Mouse (Mus musculus): ENCODE measurements around the gene Vmn2r81. TPM values are rescaled to one million over a fixed set of nuclear protein-coding genes. Genes with fewer than 3 reads are reported as not detected.
"Not testable (repeated sequence)": the region's sequence is repeated elsewhere in the genome, so short reads cannot be mapped to it uniquely, and the experiment has no call there.

Gene Vmn2r81
- not detected in 2 replicates for polyA plus RNA-seq (2012; ENCODE audit: insufficient read depth, low replicate concordance)

DNA sequence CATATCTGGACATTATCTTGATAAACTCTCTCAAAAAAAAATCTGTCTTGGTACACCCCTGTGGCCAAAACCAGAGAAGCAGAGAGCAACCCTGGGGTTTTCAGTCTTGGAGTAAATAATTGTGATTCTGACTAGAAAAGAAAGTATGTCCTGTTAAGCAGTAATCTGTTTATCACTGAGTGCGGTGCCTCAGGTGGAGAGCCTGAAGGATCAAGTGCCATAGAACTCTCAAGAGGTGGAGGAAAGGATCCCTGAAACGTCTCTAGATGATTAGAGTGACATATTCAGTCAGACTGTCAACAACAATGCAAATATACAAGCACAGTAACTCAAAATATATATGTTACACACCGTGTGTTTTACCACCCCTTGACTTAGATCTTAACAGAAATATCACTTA is at the start of gene Vmn2r81:
Vmn2r81 (plus strand) TSS at position 301 of the 400 bp plus-strand sequence.
- not testable (repeated sequence) for H3K27me3 ChIP-seq (replicated peaks); H3K9me3 ChIP-seq; H3K4me1 ChIP-seq; H3K4me3 ChIP-seq (replicated peaks); H3K36me3 ChIP-seq (replicated peaks; ENCODE audit: low read length)

DNA sequence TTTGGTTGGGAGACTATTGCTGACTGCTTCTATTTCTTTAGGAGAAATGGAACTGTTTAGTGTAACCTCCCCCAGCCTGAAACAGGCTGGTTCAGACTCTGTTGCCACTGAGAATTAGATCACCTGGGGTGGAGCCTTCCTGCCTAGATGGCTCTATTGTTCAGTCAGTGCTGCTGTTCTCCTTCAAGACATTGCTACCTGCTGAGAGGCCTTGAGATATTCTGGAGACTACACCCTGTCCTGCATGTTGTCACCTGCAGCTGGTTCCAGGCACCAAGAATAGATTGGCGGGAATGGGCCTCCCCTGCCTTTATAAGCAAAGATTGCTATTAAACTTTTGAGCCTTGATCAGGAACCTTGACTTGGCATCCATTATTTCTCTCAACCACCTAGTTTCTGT is 47.5 kb upstream of the Vmn2r81 start:
- H3K27me3 ChIP-seq (replicated peaks); H3K4me3 ChIP-seq (replicated peaks); H3K4me1 ChIP-seq; H3K36me3 ChIP-seq (replicated peaks; ENCODE audit: low read length); H3K9me3 ChIP-seq: not testable (repeated sequence)

GRCm38 (mm10) chr10:79220432-79220831 is 27.1 kb upstream of the Vmn2r81 start:
- TF ChIP-seq FLI1 (IDR thresholded peaks at IDR 0.05; ENCODE audit: low read length) (no peak), GATA1 (IDR thresholded peaks at IDR 0.05; ENCODE audit: borderline replicate concordance, low read length) (no peak)
- H3K27me3 ChIP-seq (replicated peaks) = no peaks in the 10 kb centered on the region
- no peak overlapping the region for H3K4me3 ChIP-seq (replicated peaks)
- H3K36me3 ChIP-seq (replicated peaks; ENCODE audit: low read length) = no peaks in the 10 kb centered on the region
- no peaks in the 10 kb centered on the region for H3K4me1 ChIP-seq
- no peaks in the 10 kb centered on the region for H3K9me3 ChIP-seq

DNA sequence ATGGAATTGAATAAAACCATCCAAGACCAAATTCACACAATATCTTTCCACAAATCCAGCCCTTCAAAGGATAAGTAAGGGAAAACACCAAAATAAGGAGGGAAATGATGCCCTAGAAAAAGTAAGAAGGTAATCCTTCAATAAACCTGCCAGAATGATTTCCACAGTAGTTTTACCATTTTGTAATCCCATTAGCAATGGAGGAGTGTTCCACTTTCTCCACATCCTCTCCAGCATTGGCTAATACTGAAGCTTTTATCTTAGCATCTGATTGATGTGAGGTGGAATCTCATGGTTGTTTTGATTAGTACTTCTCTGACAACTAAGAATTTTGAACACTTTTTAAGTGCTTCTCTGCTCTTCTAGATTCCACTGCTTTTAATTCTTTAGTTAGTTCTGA is 25.9 kb upstream of the Vmn2r81 start:
- Histone ChIP-seq H3K27me3 (replicated peaks) (no peaks in the 10 kb centered on the region), H3K4me1 (no peaks in the 10 kb centered on the region), H3K36me3 (replicated peaks; ENCODE audit: low read length) (no peaks in the 10 kb centered on the region), H3K9me3 (no peaks in the 10 kb centered on the region), H3K4me3 (replicated peaks) (no peak overlapping the region)
- TF ChIP-seq FLI1 (IDR thresholded peaks at IDR 0.05; ENCODE audit: low read length) (no peak), GATA1 (IDR thresholded peaks at IDR 0.05; ENCODE audit: borderline replicate concordance, low read length) (no peak)

GRCm38 (mm10) chr10:79222214-79222613 is 25.3 kb upstream of the Vmn2r81 start:
- Histone ChIP-seq H3K4me1 (no peaks in the 10 kb centered on the region), H3K9me3 (no peaks in the 10 kb centered on the region), H3K4me3 (replicated peaks) (no peak overlapping the region), H3K36me3 (replicated peaks; ENCODE audit: low read length) (no peaks in the 10 kb centered on the region), H3K27me3 (replicated peaks) (no peaks in the 10 kb centered on the region)
- TF ChIP-seq FLI1 (IDR thresholded peaks at IDR 0.05; ENCODE audit: low read length) (no peak), GATA1 (IDR thresholded peaks at IDR 0.05; ENCODE audit: borderline replicate concordance, low read length) (no peak)

- not testable (repeated sequence) for H3K9me3 ChIP-seq; H3K4me3 ChIP-seq (replicated peaks); H3K36me3 ChIP-seq (replicated peaks; ENCODE audit: low read length); H3K4me1 ChIP-seq; H3K27me3 ChIP-seq (replicated peaks)
These were observed 74.7 kb downstream of the Vmn2r81 start for GRCm38 (mm10) chr10:79322033-79322736.

DNA sequence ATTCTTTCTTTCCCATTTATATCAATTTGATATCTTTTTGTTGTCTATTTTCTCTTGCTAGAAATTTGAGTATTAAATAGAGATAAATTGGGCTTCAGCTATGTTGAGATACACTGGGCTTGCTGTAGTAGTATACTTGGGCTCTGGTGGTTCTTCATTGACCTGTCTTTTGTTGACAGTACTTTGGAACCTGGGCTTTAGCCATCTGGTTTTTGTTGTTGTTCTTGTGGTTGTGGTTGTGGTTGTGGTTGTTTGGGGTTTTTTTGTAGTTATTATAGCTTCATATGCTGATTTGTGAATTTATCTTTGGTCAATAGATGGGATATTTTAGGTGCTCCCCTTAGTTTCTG is 75.2 kb downstream of the Vmn2r81 start:
- Histone ChIP-seq H3K36me3 (replicated peaks; ENCODE audit: low read length) (no peaks in the 10 kb centered on the region), H3K4me1 (no peaks in the 10 kb centered on the region), H3K4me3 (replicated peaks) (no peak overlapping the region), H3K27me3 (replicated peaks) (no peaks in the 10 kb centered on the region), H3K9me3 (no peaks in the 10 kb centered on the region)
- TF ChIP-seq GATA1 (IDR thresholded peaks at IDR 0.05; ENCODE audit: borderline replicate concordance, low read length) = no peak
- no peak for TF ChIP-seq FLI1 (IDR thresholded peaks at IDR 0.05; ENCODE audit: low read length)

Other genes starting within 250 kb of the Vmn2r81 start
- not detected in 2 replicates for gene Olfr1351, start 235.2 kb upstream of the Vmn2r81 start, polyA plus RNA-seq (2012; ENCODE audit: insufficient read depth, low replicate concordance)
- not detected in 2 replicates for gene Olfr57, start 219.0 kb upstream of the Vmn2r81 start, polyA plus RNA-seq (2012; ENCODE audit: insufficient read depth, low replicate concordance)
- gene 2610008E11Rik, start 150.1 kb upstream of the Vmn2r81 start, polyA plus RNA-seq (2012; ENCODE audit: insufficient read depth, low replicate concordance) = not detected in 2 replicates
- gene Vmn2r80, start 98.9 kb upstream of the Vmn2r81 start, polyA plus RNA-seq (2012; ENCODE audit: insufficient read depth, low replicate concordance) = not detected in 2 replicates
- gene Vmn2r82, start 108.8 kb downstream of the Vmn2r81 start, polyA plus RNA-seq (2012; ENCODE audit: insufficient read depth, low replicate concordance) = 0.17 TPM in 1 of 2 replicates, not detected in the other
- gene Vmn2r83, start 221.0 kb downstream of the Vmn2r81 start, polyA plus RNA-seq (2012; ENCODE audit: insufficient read depth, low replicate concordance) = not detected in 2 replicates

All from megakaryocyte, embryonic 14.5 days (primary cell).